Mouse (Mus musculus): ENCODE results near the gene Rere. TPM values are rescaled to one million over a fixed set of nuclear protein-coding genes. Genes with fewer than 3 reads are reported as not detected.

Gene Rere
- polyA plus RNA-seq, 1 experiment from 2014 or later: 26.1 TPM

DNA sequence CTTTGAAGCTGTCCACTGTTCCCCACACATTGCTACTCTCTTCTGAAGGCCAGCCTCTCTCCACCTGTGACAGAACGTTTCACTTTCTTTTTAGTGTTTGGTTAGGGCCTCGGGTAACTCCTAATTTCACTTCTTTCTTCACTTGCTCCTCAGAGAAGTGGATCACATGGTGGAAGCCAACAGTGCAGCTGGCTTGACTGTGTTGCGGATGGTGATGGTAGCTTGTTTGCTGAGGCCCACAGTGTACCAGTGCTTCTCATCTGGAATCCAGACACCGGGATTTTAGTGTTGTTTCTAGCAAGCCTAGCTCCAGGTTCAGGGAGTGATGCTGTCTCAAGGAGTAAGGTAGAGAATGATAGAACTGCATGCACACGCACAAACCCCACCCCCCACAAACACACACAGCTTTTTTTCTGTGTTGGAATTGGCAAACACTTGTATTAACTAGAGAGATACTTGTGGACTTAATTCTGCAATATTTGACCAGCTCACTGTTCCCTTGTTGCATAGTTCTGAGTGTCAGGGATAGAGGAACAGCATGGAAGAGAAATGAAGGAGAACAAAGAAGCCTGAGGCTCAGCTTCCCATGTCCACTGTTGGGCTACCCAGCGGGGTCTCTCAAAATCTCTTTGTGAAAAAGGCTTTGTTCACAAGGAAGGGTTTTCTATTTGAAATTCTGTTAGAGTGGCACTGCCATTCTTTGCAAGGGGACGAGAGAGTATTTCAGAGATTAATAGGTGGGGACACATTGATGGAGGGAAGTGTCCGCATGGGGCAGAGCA, 144.8 kb downstream of the Rere start:
- no peaks in the 10 kb centered on the region for H3K27me3 ChIP-seq
- H3K27ac ChIP-seq: peak overlapping the region; percentile 77
- WGBS: 26% methylated on average over 8 of the region's 8 CpGs
- H3K4me3 ChIP-seq: no peak overlapping the region
- H3K4me2 ChIP-seq: peak overlapping the region; percentile 41
- H3K9me3 ChIP-seq (replicated peaks): no peaks in the 10 kb centered on the region
- peaks cover 42% of the 10 kb centered on the region for H3K4me1 ChIP-seq
- peak overlapping the region; percentile 46; the same call in 1 of the 2 replicates for H3K9ac ChIP-seq
- peak; percentile 58 for ATAC-seq
- peaks cover 8% of the 10 kb centered on the region; the same call in 1 of the 2 replicates for H3K36me3 ChIP-seq (ENCODE audit: poor library complexity, severe bottlenecking)

DNA sequence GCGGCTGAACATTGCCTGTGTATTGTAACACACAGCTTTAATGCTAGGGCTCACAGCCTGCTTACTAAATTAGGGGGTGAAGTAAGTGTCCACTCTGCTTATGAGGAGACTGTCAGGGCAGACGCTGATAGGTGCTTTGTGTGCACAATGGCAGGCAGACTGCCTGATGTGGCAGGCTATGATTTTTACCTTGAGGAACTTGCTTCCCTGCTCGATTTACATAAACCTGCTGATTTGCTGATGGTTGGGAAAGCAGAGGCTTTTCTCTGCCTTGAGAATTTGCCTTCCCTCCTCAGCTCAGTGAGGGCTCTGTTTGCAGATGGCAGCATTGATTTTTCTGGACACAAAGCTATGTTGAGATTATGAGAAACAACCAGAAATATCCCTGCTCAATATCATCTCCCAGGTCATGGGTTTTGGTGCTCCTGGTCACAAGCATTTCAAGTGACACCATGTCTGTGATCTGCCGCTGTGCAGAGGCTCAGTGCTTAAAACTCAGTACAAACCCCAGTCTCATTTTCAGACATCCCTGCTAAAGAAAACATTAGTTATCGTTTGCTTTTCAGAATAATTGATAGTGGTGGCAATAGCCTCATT, 145.5 kb downstream of the Rere start:
- Histone ChIP-seq H3K27me3 (no peaks in the 10 kb centered on the region), H3K9me3 (replicated peaks) (no peaks in the 10 kb centered on the region), H3K9ac (peak overlapping the region; percentile 46), H3K4me1 (peaks cover 42% of the 10 kb centered on the region), H3K4me2 (peak overlapping the region; percentile 41), H3K27ac (peak overlapping the region; percentile 77), H3K4me3 (no peak overlapping the region), H3K36me3 (ENCODE audit: poor library complexity, severe bottlenecking) (0 out of 2 replicates have a peak, but pooled peaks cover 7% of the 10 kb centered on the region)
- ATAC-seq: peak; percentile 79
- 11% methylated on average over 5 of the region's 5 CpGs for WGBS

DNA sequence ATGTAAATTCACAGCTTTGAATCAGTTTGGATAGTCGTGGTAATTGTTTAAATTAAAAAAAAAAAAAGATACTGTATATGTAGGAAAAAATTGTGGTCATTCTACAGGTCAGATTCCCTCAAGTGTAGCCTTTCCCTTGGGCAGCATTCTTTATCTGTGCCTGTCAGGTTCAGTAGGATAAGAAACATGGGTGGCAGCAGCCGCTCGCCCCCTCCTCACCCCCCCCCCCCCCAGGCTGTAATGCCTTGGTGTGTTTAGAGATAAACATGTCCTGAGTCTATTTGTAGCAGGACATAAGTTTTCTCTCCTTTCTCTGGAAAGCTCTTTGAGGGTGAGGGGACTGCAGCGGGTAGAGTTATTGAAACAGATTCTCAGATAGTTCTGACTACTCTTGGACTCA, 147.3 kb downstream of the Rere start:
- H3K27ac ChIP-seq: no peak overlapping the region
- peaks cover 46% of the 10 kb centered on the region for H3K4me1 ChIP-seq

DNA sequence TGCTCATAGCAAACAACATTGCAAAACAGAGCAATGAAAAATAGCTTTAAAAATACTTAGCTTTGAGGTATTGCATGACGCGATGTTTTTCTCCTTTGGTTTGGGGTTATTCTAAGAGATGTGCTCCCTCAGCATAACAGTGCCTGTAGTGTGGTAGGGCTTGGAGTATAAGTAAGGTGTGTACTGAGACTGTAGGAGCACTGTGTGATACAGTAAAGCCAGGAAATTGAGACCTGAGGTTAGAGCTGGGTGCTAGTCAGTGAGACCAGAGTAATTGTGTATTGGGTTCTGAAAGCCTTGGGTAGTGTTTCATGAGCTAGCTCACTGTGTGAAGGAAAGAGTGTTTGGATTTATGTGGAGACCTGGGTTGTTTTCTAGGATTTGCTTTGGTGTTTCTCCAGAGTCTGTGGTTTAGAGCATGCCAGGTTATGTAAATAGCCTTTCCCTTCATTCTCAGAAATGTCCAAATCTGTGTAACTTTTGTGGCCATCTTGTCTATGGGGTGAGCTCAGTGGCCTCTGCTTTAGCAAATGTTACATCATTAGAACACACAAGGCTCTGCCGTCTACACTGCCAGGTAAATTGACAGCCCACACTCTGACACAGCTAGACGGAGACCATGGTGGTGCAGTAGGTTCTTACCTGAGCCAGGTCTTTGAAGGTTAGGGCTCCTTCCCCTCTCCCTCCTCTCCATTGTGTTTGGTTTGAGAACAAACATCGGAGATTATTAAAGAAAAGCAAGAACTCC, 152.6 kb downstream of the Rere start:
- Histone ChIP-seq H3K27me3 (no peaks in the 10 kb centered on the region), H3K27ac (no peak overlapping the region), H3K4me2 (no peak overlapping the region), H3K4me1 (peaks cover 16% of the 10 kb centered on the region), H3K9me3 (replicated peaks) (no peaks in the 10 kb centered on the region), H3K4me3 (no peak overlapping the region), H3K9ac (no peak overlapping the region), H3K36me3 (ENCODE audit: poor library complexity, severe bottlenecking) (0 out of 2 replicates have a peak, but pooled peaks cover 13% of the 10 kb centered on the region)
- no peak for ATAC-seq
- 94% methylated on average over 5 of the region's 5 CpGs for WGBS

More for the DNA sequence above, 147.3 kb downstream of the Rere start:
- Histone ChIP-seq H3K4me3 (no peak overlapping the region), H3K27me3 (no peaks in the 10 kb centered on the region), H3K4me2 (no peak overlapping the region), H3K9ac (no peak overlapping the region), H3K36me3 (ENCODE audit: poor library complexity, severe bottlenecking) (0 out of 2 replicates have a peak, but pooled peaks cover 13% of the 10 kb centered on the region), H3K9me3 (replicated peaks) (no peaks in the 10 kb centered on the region)
- WGBS: 85% methylated on average over 4 of the region's 4 CpGs
- no peak for ATAC-seq

- no peak for ATAC-seq
- Histone ChIP-seq H3K27ac (no peak overlapping the region), H3K36me3 (ENCODE audit: poor library complexity, severe bottlenecking) (peaks cover 9% of the 10 kb centered on the region; the same call in 1 of the 2 replicates), H3K27me3 (no peaks in the 10 kb centered on the region), H3K9ac (no peak overlapping the region), H3K4me1 (peaks cover 10% of the 10 kb centered on the region), H3K4me2 (no peak overlapping the region), H3K4me3 (no peak overlapping the region), H3K9me3 (replicated peaks) (no peaks in the 10 kb centered on the region)
- WGBS: 88% methylated on average over 5 of the region's 5 CpGs
Measured at GRCm38 (mm10) chr4:150435590-150435989, 154.1 kb downstream of the Rere start.

- no peak overlapping the region for H3K4me3 ChIP-seq
- 79% methylated on average over 6 of the region's 6 CpGs for WGBS
- no peaks in the 10 kb centered on the region; the same call in 1 of the 2 replicates for H3K36me3 ChIP-seq (ENCODE audit: poor library complexity, severe bottlenecking)
- H3K27me3 ChIP-seq: no peaks in the 10 kb centered on the region
- no peak overlapping the region for H3K4me2 ChIP-seq
- peaks cover 17% of the 10 kb centered on the region for H3K4me1 ChIP-seq
- H3K27ac ChIP-seq: no peak overlapping the region
- H3K9ac ChIP-seq: no peak overlapping the region
- no peak for ATAC-seq
- H3K9me3 ChIP-seq (replicated peaks): no peaks in the 10 kb centered on the region
Measured at GRCm38 (mm10) chr4:150438621-150439020, 157.2 kb downstream of the Rere start.

- 82% methylated on average over 10 of the region's 10 CpGs for WGBS
- Histone ChIP-seq H3K36me3 (ENCODE audit: poor library complexity, severe bottlenecking) (no peaks in the 10 kb centered on the region; the same call in 1 of the 2 replicates), H3K27ac (no peak overlapping the region; the same call in 1 of the 2 replicates), H3K4me1 (peaks cover 42% of the 10 kb centered on the region), H3K4me2 (no peak overlapping the region), H3K9ac (no peak overlapping the region), H3K9me3 (replicated peaks) (no peaks in the 10 kb centered on the region), H3K4me3 (no peak overlapping the region), H3K27me3 (no peaks in the 10 kb centered on the region)
- ATAC-seq: no peak
Measured at GRCm38 (mm10) chr4:150441931-150442330, 160.5 kb downstream of the Rere start.

- H3K36me3 ChIP-seq (ENCODE audit: poor library complexity, severe bottlenecking): no peaks in the 10 kb centered on the region; the same call in 1 of the 2 replicates
- H3K27ac ChIP-seq: peak overlapping the region; percentile 1; the same call in 1 of the 2 replicates
- ATAC-seq: no peak
- H3K4me2 ChIP-seq: no peak overlapping the region
- H3K4me1 ChIP-seq: peaks cover 56% of the 10 kb centered on the region
- H3K27me3 ChIP-seq: no peaks in the 10 kb centered on the region
- no peak overlapping the region for H3K9ac ChIP-seq
- H3K4me3 ChIP-seq: no peak overlapping the region
- 87% methylated on average over 3 of the region's 3 CpGs for WGBS
- no peaks in the 10 kb centered on the region for H3K9me3 ChIP-seq (replicated peaks)
Measured at GRCm38 (mm10) chr4:150444068-150444467, 162.6 kb downstream of the Rere start.

DNA sequence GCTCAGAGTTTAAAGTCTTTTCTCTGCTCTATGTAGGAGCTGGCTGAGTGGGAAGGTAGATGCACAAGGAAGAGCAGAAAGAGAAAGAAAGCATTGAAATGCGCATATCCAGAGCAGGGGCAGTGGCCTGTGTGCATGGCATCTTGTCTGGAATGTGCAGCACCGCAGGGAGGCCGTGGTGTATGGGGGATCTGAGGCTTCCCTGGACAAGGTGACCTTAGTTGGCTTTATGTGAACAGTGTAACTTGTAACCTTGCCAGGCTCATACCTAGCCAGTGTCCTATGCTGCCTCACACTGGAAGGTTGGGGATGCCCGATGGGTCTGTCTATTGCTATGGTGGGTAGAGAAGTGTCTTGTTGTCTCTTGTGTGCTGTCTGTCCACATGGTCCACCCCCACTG, 165.2 kb downstream of the Rere start:
- Histone ChIP-seq H3K36me3 (ENCODE audit: poor library complexity, severe bottlenecking) (no peaks in the 10 kb centered on the region), H3K4me1 (peaks cover 67% of the 10 kb centered on the region), H3K9me3 (replicated peaks) (no peaks in the 10 kb centered on the region), H3K9ac (no peak overlapping the region), H3K4me2 (no peak overlapping the region), H3K27me3 (no peaks in the 10 kb centered on the region), H3K4me3 (no peak overlapping the region), H3K27ac (no peak overlapping the region)
- 69% methylated on average over 4 of the region's 4 CpGs for WGBS
- no peak for ATAC-seq

GRCm38 (mm10) chr4:150447517-150447916, 166.1 kb downstream of the Rere start:
- Histone ChIP-seq H3K4me1 (peaks cover 68% of the 10 kb centered on the region), H3K27me3 (no peaks in the 10 kb centered on the region), H3K9ac (no peak overlapping the region), H3K36me3 (ENCODE audit: poor library complexity, severe bottlenecking) (no peaks in the 10 kb centered on the region), H3K27ac (no peak overlapping the region), H3K4me2 (no peak overlapping the region), H3K9me3 (replicated peaks) (no peaks in the 10 kb centered on the region), H3K4me3 (no peak overlapping the region)
- 79% methylated on average over 3 of the region's 3 CpGs for WGBS
- no peak for ATAC-seq

GRCm38 (mm10) chr4:150448433-150448832, 167.0 kb downstream of the Rere start:
- Histone ChIP-seq H3K9me3 (replicated peaks) (no peaks in the 10 kb centered on the region), H3K27me3 (no peaks in the 10 kb centered on the region), H3K4me2 (no peak overlapping the region), H3K9ac (no peak overlapping the region), H3K36me3 (ENCODE audit: poor library complexity, severe bottlenecking) (no peaks in the 10 kb centered on the region), H3K27ac (no peak overlapping the region), H3K4me3 (no peak overlapping the region), H3K4me1 (peaks cover 64% of the 10 kb centered on the region)
- 83% methylated on average over 1 of the region's 1 CpGs for WGBS
- ATAC-seq: no peak
